Mouse (Mus musculus): ENCODE measurements around the gene Syde2.
"Not testable (repeated sequence)": the region's sequence is repeated elsewhere in the genome, so short reads cannot be mapped to it uniquely, and the experiment has no call there.

GRCm38 (mm10) chr3:145965583-145965982, 22.1 kb upstream of the Syde2 start:
- TF ChIP-seq ZMIZ1 (IDR thresholded peaks at IDR 0.05; ENCODE audit: low read depth, low read length); CTCF (conservative IDR thresholded peaks at IDR 0.05 in 1 of 2, IDR thresholded peaks at IDR 0.05 in 1 of 2; ENCODE audit: low read depth in 2 of 2, low read length in 2 of 2); ELF1 (IDR thresholded peaks at IDR 0.05; ENCODE audit: low read depth, low read length); MYC (IDR thresholded peaks at IDR 0.05; ENCODE audit: low read depth, low read length); SMC3 (IDR thresholded peaks at IDR 0.05; ENCODE audit: low read depth, low read length); PAX5 (IDR thresholded peaks at IDR 0.05; ENCODE audit: low read length): not testable (repeated sequence)

Measured in CH12.LX (cell line).